Mouse (Mus musculus): ENCODE measurements around the gene Car8.
"Not testable (repeated sequence)": the region's sequence is repeated elsewhere in the genome, so short reads cannot be mapped to it uniquely, and the experiment has no call there.

The Car8 gene

DNA sequence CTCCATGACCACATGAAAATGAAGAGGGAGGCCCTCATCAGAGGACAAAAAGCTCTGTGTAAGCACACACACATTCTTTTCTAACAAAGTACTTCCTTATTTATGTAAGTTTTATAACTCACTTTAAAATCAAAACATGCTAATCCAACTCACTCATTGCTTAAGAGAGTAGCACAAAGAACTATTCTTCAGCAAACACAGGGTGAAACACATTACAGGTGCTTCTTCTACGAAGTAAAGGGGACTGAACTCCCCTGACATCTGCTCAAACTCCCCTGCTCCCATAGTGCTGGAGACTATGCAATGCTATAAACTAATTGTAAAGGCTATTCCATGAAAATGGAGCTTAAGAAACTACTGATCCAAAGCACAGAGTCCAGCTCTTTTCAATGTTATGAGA, 35.5 kb downstream of the Car8 start:
- no peak for DNase-seq (ENCODE audit: low spot score in 2 of 2)

GRCm38 (mm10) chr4:8201631-8202030, 37.2 kb downstream of the Car8 start:
- no peak for DNase-seq (ENCODE audit: low spot score in 2 of 2)

- DNase-seq (ENCODE audit: low spot score in 2 of 2), result no peak
Observed at GRCm38 (mm10) chr4:8200081-8200480, 38.8 kb downstream of the Car8 start.

- no peak for DNase-seq (ENCODE audit: low spot score in 2 of 2)
Observed at GRCm38 (mm10) chr4:8198033-8198432, 40.8 kb downstream of the Car8 start.

- no peak for DNase-seq (ENCODE audit: low spot score in 2 of 2)
Observed at GRCm38 (mm10) chr4:8190441-8190840, 48.4 kb downstream of the Car8 start.

DNA sequence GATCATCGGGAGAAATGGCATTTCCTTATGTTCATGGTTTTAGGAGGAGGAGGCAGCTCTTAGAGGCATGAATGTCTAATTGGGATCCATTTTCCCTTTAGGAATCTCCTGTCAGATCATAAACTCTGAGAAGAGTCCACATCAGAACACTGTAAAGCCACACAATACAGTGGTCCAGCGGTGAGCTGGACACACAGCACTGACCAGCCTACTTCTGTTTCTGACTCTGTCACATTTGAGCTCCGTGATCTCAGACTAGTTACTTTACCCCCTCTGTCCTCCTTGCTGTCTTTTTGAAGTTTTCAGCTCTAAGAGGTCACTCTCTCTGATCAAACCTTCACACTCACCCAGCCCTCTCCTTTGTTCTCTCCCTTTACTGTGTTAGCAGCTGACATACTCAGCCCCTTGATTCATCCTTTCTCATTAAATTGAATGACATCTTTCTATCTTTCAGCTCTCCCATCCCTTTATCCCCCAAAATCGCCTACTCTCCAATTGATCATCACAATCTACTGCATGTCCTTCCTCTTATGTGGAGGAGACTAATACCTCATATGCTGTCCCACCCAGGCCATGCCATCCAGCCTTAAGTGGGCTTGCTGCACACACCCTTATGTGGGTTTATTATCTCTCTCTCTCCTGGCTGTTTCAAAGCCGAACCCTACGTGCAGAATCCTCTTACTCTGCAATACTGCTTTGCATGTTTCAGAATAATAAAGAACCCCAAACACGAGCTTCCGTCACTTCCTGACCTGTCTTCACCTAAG, 51.7 kb downstream of the Car8 start:
- DNase-seq (ENCODE audit: low spot score in 2 of 2), result no peak

- DNase-seq (ENCODE audit: low spot score in 2 of 2), result no peak
Observed at GRCm38 (mm10) chr4:8180576-8180975, 58.3 kb downstream of the Car8 start.

GRCm38 (mm10) chr4:8154589-8155198, 84.1 kb downstream of the Car8 start:
- DNase-seq (ENCODE audit: low spot score in 2 of 2), result no peak

DNA sequence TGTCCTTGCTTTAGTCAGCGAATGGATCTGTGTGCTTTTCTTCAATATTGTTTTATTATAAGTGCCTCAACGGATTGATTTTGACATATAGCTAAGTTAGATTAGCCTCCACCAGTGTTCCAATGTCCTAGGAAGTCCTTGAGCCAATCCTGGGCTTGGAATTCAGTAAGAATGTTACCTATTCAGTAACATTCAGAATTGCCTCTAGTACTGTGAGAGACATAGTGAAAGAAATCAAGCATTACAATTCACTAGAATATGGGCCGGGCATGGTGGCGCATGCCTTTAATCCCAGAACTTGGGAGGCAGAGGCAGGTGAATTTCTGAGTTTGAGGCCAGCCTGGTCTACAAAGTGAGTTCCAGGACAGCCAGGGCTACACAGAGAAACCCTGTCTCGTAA, 84.9 kb downstream of the Car8 start:
- not testable (repeated sequence) for DNase-seq (ENCODE audit: low spot score in 2 of 2)

- no peak for DNase-seq (ENCODE audit: low spot score in 2 of 2)
Observed at GRCm38 (mm10) chr4:8137403-8137802, 101.4 kb downstream of the Car8 start.

GRCm38 (mm10) chr4:8132024-8132423, 106.8 kb downstream of the Car8 start:
- no peak for DNase-seq (ENCODE audit: low spot score in 2 of 2)

- no peak for DNase-seq (ENCODE audit: low spot score in 2 of 2)
Observed at GRCm38 (mm10) chr4:8113558-8113957, 125.3 kb downstream of the Car8 start.

- DNase-seq (ENCODE audit: low spot score in 2 of 2), result no peak
Observed at GRCm38 (mm10) chr4:8111891-8112290, 127.0 kb downstream of the Car8 start.

DNA sequence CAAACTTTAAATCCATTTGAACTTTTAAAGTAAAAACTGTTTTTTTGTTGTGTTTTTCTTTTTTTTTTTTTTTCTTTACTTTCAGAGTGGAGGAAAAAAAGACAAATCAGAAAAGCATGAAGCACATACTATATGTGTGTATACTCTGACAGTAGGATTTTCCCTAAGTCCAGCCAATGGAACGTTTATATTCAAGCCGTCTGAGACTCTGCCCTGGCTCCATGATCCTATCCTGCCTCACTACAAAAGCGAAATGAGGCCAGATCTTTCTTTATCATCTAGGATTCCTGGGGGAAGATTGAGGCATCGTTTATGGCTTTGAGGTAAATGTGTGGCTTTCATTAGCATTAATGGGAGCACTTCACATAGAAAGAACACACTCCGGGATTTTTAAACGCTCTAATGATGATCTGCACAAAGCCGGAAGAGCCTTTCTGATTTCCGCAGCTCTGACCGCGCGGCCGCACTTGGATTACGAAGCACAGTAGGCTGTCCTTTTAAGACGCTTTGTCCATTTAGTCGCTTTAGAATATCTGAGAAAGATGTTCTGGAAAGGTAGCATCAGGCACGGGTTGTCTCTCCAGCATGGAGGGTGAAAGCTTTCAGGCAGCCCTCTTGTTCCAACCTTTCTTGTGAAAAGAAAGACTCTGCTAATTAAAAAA, 128.8 kb downstream of the Car8 start:
- no peak for DNase-seq (ENCODE audit: low spot score in 2 of 2)

DNA sequence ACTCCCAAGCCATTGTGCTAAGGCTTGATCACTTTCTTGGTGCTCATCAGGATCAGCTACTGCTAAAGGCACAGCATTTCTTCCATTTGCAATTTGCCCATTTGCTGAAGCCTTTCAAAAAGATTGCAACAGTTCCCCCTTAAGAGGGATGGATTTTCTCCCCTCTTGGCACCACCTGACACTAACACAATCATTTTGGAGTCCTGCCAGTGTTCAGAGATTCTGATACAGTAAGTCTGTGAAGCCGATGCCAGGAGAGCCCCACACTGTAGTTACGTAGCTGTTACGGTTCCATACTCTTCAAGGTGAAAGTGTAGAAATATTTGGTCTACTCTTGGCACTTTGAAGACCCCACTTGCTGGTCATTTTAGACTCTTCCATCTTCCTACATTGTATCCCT, 137.4 kb downstream of the Car8 start:
- no peak for DNase-seq (ENCODE audit: low spot score in 2 of 2)

DNA sequence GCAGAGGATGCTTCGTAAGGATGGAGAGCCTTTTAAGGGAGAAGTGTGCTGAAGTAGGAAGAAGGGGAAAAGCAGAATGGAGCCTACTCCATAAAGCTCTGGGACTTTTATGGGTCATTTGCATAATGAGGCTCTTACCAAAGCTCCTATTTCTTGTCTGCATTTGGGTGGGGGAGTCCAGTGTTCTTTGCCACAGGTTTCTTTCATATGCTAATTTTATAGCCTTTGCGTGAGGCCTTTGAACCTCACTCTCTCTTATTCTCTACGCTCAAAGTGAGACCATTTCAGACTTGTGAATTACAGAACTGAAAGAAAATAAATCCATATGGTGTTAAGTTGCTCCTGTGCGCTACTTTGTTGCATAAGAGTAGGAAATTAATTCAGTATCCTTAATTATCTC, 140.8 kb downstream of the Car8 start:
- no peak for DNase-seq (ENCODE audit: low spot score in 2 of 2)

DNA sequence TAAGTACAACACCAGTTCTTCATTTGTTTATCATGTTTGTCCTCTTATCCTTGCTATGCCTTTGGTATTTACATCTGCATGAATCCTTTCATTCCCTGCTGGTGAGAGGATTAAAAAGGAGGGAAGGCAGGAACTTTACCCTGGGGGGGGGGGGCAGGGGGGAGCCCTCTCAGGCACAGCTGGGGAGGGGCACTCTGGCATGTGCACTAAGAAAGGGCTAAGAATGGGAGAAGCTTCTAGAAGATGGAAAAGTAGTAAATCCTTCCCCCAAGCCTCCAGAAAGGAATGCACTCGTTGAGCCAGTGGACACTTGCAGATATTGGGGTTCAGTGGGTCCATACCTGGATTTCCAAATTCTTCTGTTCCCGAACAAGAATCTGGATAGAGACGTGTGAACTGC, 141.2 kb downstream of the Car8 start:
- no peak for DNase-seq (ENCODE audit: low spot score in 2 of 2)

DNA sequence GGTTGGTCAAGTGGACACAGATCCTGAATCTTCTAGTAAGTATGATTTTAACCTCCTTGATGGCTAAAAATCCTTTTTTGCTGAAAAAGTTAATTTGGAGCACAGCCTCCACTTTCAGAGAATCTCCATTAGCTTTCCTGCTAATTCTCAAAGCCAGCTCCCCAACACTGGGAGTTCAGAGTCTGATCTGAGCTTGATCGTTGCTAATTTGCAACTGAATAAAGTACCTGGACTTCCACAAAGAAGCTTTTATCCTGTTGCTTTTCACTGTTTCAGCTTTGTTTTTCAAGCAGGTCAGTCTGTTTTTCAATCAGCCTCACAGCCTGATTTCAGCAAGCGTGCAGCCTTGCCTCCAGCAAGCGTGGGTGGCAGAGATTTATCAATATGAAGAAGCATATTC, 145.3 kb downstream of the Car8 start:
- not testable (repeated sequence) for DNase-seq (ENCODE audit: low spot score in 2 of 2)
